Mouse (Mus musculus) CD4-positive, CD25-positive, alpha-beta regulatory T cell (primary cell): ENCODE measurements around the gene Sfi1. TPM values are rescaled to one million over a fixed set of nuclear protein-coding genes. Genes with fewer than 3 reads are reported as not detected.

Source experiments
- polyA plus RNA-seq: library from polyadenylated mRNA; unstranded; fragments of 100-300 nt; shearing (Covaris generic); gene quantifications from one replicate; pipeline ENCODE4 v1.2.1, GENCODE M21; 2017

The Sfi1 gene
- polyA plus RNA-seq, result 46.2 TPM

DNA sequence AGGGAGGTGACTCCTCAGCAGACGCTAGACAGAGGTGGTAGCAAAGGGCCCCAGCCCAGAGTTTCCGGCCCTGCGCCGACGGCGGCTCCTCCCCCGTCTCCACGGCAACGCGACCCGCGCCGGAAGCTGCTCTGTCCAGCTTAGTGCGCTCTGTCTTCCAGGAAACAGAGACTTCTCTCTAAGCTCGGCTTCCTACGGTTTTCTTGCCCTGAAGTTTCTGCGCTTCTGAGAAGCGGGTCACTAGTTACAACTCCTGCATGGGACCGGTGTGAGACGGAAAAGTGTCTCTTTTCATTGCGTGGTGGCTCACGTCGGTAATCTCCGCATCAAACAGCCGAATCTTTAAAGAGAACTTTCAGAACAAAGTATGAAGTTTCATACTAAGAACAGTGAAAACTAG lies at the start of gene Sfi1:
Gene Sfi1 (minus strand): TSS at position 101 of the 400 bp plus-strand sequence.

DNA sequence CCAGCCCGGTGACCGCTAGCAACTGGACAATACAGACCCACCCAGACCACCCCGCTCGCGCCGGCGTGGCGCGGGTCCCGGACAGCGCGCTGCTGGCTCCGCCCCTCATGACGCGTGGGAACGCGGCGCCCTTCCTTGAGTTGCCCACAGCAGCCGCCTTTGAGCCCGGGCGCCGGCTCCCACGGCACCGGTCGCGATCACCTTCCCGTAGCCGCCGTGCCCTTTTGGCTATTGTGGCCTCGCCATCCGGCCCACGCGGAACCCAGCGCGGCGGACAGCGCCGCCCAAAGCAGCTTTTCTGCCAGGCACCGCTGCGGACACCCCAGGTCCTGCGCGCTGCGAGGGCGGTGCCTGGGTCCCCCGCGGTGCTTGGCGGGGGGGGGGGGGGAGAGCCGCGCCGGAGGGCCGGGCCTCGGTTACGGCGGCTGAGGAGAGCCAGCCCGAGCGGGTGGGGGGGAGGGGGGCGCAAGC lies 9.0 kb upstream of the Sfi1 start, which contains the start of gene Eif4enif1:
Gene Eif4enif1 (plus strand): TSS at position 162 of the 471 bp plus-strand sequence.

Other genes starting within 250 kb of the Sfi1 start
- gene Eif4enif1, start 8.9 kb upstream of the Sfi1 start, polyA plus RNA-seq, result 48.8 TPM
- 187 TPM for gene Drg1, start 73.0 kb upstream of the Sfi1 start, polyA plus RNA-seq
- gene Patz1, start 95.4 kb upstream of the Sfi1 start, polyA plus RNA-seq, result 48.2 TPM
- gene Pik3ip1, start 136.9 kb upstream of the Sfi1 start, polyA plus RNA-seq, result 167 TPM
- gene Limk2, start 215.7 kb upstream of the Sfi1 start, polyA plus RNA-seq, result 102 TPM